Mouse (Mus musculus) Patski (cell line): Measurements from ENCODE around the gene Clic3. TPM values are rescaled to one million over a fixed set of nuclear protein-coding genes. Genes with fewer than 3 reads are reported as not detected.
A peak's percentile ranks its signal among the peaks of the same experiment; 100 is the strongest.

Experiments used
- ATAC-seq: fragments of 100-300 bp; one replicate; pipeline ENCODE4 v1.8.0; 2021
- CTCF ChIA-PET: fragments of 350-600 bp; sonication (Branson Sonifier 250); formaldehyde crosslinking; loops from one replicate; lab custom pipeline; 2022; ENCODE audit warnings: inconsistent platforms; lab: Charles Lee
- POLR2A ChIA-PET: fragments of 350-600 bp; sonication (Branson Sonifier 250); formaldehyde crosslinking; loops from one replicate; lab custom pipeline; 2022; ENCODE audit warnings: antibody characterized with exemption, inconsistent platforms; lab: Charles Lee
- DNase-seq: peaks from one replicate; pipeline ENCODE4 v3.0.0-alpha.2; 2011; ENCODE audit warnings: low read depth, low spot score
- H3K27me3 ChIP-seq: fragments of 371-371 bp; one replicate; pipeline ENCODE4 v1.5.1; 2021
- CTCF ChIP-seq: fragments of 100-300 bp; IDR thresholded peaks from one replicate; pipeline ENCODE4 v1.5.1; 2021
- in situ Hi-C: fragments of 300-500 bp; cut with MboI; formaldehyde crosslinking; loops from 3 replicates; pipeline ENCODE4 v1.11.1; 2018; ENCODE audit warnings: low pct_unique_long_range_greater_than_20kb, mixed read lengths
- polyA plus RNA-seq: library from polyadenylated mRNA; unstranded; gene quantifications from one replicate; pipeline ENCODE4 v1.2.3, GENCODE M21; 2021

Gene Clic3
- polyA plus RNA-seq, 1 experiment from 2014 or later: 1.0 TPM

DNA sequence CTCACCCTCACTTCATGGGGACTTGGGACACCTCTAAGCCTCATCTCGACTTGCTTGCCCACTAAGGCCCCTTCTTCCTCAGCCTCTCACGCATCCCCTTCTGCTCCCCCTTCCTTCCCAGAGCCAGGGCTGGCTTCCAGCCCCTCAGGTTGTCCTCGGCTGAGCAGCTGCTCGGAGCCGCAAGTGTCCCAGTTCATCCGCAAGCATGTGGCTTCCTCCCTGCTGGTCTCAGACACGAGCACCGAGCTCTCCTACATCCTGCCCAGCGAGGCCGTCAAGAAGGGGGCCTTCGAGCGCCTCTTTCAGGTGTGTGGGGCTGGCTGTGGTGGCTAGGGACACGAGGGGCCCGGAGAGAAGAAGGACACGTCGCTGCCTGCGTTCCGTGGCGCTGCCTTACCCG lies 15.6 kb upstream of the Clic3 start:
- no peak for TF ChIP-seq CTCF
- no peak for ATAC-seq
- DNase-seq: no peak
- POLR2A ChIA-PET: no interaction called here
- in situ Hi-C loops: no loop called here
- no peaks in the 10 kb centered on the region for H3K27me3 ChIP-seq
- CTCF ChIA-PET: no interaction called here

DNA sequence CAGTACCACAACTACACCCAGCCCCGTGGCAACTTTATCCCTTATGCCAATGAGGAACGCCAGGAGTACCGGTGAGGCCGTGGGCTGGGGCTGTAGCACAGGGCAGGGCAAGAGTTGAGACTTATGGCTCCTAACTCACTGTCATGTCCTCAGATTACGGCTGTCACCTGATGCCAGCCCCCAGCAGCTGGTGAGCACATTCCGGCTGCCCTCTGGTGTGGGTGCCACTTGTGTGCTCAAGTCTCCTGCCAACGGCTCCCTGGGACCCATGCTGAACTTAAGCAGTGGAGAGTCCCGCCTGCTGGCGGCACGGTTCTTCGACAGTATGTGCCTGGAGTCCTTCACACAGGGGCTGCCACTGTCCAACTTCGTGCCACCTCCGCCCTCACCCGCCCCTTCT lies 14.0 kb upstream of the Clic3 start:
- ATAC-seq: no peak
- no peaks in the 10 kb centered on the region for H3K27me3 ChIP-seq
- ChIA-PET POLR2A (no interaction called here), CTCF (interaction anchor here (1.1 kb wide), 1 partner anchor 20 kb away, joined by 3 read pairs; no protein-coding TSS in a partner anchor)
- in situ Hi-C loops: no loop called here
- DNase-seq: no peak
- no peak for TF ChIP-seq CTCF

DNA sequence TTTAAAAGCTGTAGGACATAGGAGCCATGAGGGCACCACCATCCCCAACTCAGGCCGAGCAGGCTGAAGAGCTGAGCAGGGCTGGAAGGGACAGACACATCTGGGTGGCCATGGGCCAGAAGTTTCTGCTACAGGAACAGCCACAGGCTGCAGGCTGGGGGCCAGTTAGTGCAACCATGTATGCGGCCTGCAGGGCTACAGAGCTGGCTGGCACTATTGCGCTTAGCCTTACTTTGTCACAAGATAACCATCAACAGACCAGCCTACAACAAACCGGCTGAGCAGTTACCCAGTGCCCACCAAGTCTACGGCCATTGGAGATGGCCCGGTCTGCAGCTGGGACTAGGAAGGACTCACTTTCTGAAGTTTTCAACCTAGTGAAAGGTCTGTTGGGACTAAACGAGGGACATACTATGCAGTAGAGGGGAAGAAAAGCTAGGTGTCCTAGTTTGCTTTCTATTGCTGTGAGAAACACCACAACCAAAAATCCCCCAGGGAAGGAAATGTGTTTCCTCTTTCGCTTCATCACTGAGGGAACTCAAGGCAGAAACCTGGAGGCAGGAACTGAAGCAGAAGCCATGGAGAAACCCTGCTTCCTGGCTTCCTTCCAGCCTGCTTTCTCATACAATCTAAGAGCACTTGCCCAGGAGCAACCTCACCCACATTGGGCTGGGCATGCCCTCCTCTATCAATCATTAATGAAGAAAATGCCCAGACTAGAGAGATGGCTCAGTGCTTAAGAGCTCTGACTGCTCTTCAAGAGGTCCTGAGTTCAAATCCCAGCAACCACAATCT lies 5.6 kb upstream of the Clic3 start:
- DNase-seq: no peak
- CTCF ChIA-PET: interaction anchor here (0.7 to 2.2 kb wide), 2 partner anchors 22 to 24 kb away, joined by 3 to 4 read pairs; partner anchors contain the start of gene Abca2
- no peaks in the 10 kb centered on the region for H3K27me3 ChIP-seq
- in situ Hi-C loops: no loop called here
- no peak for ATAC-seq
- TF ChIP-seq CTCF: no peak
- POLR2A ChIA-PET: no interaction called here

DNA sequence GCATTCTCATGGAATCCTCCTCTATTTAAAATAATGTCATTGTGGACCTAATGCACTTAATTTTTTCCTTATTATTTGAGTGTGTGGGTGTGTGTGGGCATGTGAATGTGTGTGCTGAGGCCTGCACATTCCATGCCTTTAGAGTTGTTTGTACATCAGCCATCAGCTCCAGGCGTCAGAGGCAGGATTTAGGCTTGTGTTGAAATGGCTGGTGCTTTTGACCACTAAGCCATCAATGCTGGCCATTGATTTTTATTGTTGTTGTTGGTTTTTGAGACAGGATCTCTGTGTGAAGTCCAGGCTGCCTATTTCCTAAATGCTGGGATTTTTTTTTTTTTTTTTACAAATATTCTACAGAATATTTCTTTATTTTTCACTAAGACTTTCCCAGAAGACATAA lies 3.7 kb upstream of the Clic3 start:
- ChIA-PET CTCF (interaction anchor here (1.4 to 2.2 kb wide), 2 partner anchors 24 to 98 kb away, joined by 3 to 4 read pairs; partner anchors contain the start of gene Abca2), POLR2A (no interaction called here)
- no peak for TF ChIP-seq CTCF
- no peaks in the 10 kb centered on the region for H3K27me3 ChIP-seq
- no peak for DNase-seq
- in situ Hi-C loops: no loop called here
- ATAC-seq: no peak

DNA sequence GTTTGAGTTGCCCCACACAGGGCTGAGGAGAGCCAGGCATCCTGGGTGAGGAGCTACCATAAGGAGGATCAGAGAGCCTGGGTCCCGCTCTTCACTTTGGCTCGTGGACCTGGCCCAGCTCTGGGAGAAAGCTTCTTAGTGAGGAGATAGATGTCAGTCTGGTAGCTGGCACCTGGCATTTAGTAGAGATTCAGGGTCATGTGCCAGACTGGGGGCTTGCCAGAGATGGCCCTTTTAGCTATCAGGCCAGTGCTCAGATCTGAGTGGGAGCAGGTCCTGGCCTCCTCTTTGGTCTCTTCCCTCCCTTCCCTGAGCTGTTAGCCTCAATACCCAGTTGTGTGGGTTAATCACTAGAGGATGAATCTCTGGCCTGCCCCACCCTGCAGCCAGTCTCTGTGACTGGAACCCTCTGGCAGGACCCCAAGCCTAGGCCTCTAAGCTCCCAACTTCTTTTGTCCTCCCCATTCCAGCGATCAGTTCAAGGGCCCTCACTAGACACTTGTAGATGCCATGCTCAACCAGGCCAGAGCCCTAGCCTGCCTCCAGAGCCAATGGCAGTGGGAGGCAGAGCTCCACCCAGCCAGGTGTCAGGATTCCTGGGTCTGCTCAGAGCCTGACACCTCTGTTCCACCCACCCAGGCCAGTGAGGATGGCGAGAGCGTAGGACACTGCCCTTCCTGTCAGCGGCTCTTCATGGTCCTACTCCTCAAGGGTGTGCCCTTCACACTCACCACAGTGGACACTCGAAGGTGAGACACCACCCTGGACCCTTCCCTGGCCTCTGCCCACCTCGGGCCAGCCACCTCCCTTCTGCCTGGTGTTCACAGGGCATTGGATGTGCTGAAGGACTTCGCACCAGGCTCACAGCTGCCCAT lies 621 bp downstream of the Clic3 start:
- CTCF ChIA-PET: interaction anchor here (0.8 to 1.9 kb wide), 3 partner anchors 22 to 35 kb away, joined by 3 to 6 read pairs (median 4); partner anchors contain the start of gene Fut7

DNA sequence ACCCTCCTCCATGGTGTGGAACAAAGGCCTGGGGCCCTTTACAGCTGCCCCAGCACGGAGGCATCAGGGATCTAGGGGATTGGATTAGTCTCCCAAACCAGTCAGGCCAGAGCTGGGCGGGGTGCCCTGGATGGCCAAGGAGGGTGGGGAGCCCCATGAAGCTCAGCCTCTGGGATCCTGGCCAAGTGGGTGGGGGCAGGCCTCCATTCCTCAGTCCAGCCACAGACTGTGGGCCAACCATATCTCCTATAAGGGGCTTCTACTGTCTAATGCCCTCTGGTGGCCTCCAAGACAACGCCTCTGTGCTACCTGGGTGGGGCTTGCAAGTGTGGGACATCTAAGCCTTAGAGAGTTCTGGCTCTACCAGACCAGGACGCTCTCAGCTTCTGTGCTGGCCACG lies 2.3 kb downstream of the Clic3 start:
- in situ Hi-C loops: no loop called here
- CTCF ChIA-PET: no interaction called here
- POLR2A ChIA-PET: interaction anchor here (0.7 kb wide), 1 partner anchor 39 kb away, joined by 3 read pairs; no protein-coding TSS in a partner anchor
- no peak for DNase-seq
- no peak for TF ChIP-seq CTCF
- no peak for ATAC-seq
- no peaks in the 10 kb centered on the region for H3K27me3 ChIP-seq

More for the DNA sequence above, 621 bp downstream of the Clic3 start:
- H3K27me3 ChIP-seq: no peaks in the 10 kb centered on the region
- no peak for TF ChIP-seq CTCF
- ATAC-seq (no peak), DNase-seq (no peak)
- in situ Hi-C loops: no loop called here
- POLR2A ChIA-PET: interaction anchor here (1.0 kb wide), 1 partner anchor 40 kb away, joined by 3 read pairs; no protein-coding TSS in a partner anchor

DNA sequence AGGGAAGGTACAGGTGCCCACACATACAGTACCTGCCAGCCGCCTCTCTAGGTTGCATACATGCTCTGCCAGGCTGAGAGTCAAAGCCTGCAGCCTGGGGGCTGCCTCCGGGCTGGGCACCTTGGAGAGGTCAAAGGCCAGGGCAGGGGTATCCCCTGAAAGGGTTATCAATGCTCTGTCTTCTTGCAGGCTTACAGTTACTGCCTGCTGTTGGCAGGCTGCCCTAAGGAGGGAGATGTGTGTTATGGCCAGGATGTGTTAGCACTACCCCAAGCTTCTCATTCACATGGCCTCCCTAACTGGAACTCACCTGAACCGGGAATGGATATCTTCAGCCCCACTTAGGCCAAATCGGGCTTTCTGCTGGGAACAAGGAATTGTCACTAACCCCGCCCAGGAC lies 3.5 kb downstream of the Clic3 start:
- ChIA-PET CTCF (interaction anchor here (0.9 to 1.1 kb wide), 3 partner anchors 13 to 96 kb away, joined by 3 read pairs; no protein-coding TSS in a partner anchor), POLR2A (interaction anchor here (0.7 to 1.5 kb wide), 3 partner anchors 23 to 48 kb away, joined by 3 to 5 read pairs (median 4); partner anchors contain the start of gene Abca2)
- no peaks in the 10 kb centered on the region for H3K27me3 ChIP-seq
- in situ Hi-C loops: no loop called here
- DNase-seq: no peak
- no peak for TF ChIP-seq CTCF
- no peak for ATAC-seq

DNA sequence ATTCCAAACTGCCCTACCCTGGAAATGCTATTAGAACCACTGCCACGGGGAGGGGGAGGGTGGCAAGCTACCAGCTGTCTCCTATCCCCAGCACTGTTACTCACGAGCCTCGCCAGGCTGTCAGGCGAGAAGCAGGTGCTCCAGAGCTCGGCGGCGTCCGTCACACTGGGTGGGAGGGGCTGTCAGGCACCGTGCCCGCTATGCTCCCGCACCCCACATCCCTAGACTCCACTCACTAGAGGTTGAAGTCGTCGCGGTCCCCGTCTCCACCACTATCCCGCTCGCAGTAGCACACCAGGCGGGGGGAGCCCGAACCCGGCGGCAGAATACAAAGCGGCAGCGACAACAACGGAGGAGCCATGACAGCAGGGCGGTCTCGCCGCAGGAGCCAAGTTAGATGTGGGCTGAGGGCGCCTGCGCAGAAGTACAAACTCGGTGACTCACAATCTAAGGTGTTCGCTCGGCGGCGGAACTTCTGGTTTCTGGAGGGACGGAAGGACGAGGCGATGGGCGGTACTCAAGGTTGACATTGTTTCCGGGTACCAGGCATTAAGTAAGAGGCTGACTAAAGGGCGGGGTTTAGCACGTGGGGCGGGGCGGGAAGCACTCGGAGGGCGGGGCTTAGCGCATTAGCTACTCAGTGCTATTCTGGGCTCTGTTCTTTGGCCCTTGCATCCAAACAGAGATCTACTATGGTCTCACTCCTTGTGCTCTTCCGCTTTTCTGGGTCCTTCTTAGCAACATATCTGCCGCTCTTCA lies 4.1 kb downstream of the Clic3 start, which contains the start of gene Paxx:
Gene Paxx (minus strand): TSS at position 544 of the 759 bp plus-strand sequence.
- no peaks in the 10 kb centered on the region for H3K27me3 ChIP-seq
- peak; percentile 86 for ATAC-seq
- peak; percentile 92 for DNase-seq
- in situ Hi-C loops: no loop called here
- CTCF ChIA-PET: interaction anchor here (1.0 to 1.1 kb wide), 3 partner anchors 20 to 131 kb away, joined by 3 read pairs; no protein-coding TSS in a partner anchor
- POLR2A ChIA-PET: interaction anchor here (0.7 to 1.5 kb wide), 3 partner anchors 23 to 49 kb away, joined by 3 to 5 read pairs (median 4); partner anchors contain the start of gene Abca2
- TF ChIP-seq CTCF: no peak

DNA sequence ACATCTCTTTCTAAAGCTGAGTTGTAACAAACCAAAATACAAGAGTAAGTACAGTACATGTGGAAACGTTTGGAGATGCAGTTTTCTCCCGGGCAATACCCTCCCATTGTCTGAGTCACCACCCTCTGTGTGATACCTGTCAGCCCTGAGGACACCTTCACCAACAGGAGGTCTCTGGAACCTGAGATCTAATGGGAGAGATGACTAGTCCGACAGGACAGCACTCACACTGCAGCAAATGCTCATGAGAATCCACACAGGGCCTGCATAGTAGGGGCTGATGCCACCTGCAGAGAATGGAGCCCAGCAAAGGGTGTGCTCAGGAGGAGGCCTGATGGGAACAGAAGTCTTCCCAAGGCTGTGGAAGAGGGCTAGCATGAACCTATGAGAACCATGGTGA lies 4.8 kb downstream of the Clic3 start:
- TF ChIP-seq CTCF: no peak
- ChIA-PET CTCF (interaction anchor here (1.0 kb wide), 1 partner anchor 130 kb away, joined by 3 read pairs; no protein-coding TSS in a partner anchor), POLR2A (no interaction called here)
- in situ Hi-C loops: no loop called here
- no peak for ATAC-seq
- no peaks in the 10 kb centered on the region for H3K27me3 ChIP-seq
- no peak for DNase-seq

DNA sequence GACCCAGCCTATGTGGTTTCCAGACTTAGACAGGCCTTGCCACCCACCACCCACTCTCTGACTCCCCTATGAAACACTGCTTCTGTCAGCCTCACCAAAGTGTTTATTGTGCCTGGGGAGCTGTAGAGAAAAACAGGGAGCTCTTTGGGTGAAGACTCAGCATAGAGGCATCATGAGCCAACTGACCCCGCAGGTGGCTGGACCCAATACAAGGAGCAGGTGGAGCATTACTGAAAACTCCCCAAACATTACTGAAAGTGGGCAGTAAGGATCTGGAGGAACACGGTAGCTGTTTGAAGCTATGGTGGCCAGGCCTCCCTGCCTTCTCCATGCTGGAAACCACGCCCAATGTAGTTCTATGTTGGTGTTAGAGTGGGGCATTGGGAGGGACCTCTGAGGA lies 7.0 kb downstream of the Clic3 start:
- H3K27me3 ChIP-seq: no peaks in the 10 kb centered on the region
- ATAC-seq (no peak), DNase-seq (no peak)
- POLR2A ChIA-PET: no interaction called here
- in situ Hi-C loops: no loop called here
- CTCF ChIA-PET: interaction anchor here (1.2 kb wide), 1 partner anchor 17 kb away, joined by 3 read pairs; no protein-coding TSS in a partner anchor
- no peak for TF ChIP-seq CTCF
